Mouse (Mus musculus) thymus, adult 2 months (tissue): ENCODE results near the gene Gli3. TPM values are rescaled to one million over a fixed set of nuclear protein-coding genes. Genes with fewer than 3 reads are reported as not detected.

ENCODE experiments used
- DNase-seq: peaks from one replicate; pipeline ENCODE4 v3.0.0; 2021
- H3K27ac ChIP-seq: fragments of 200-500 bp; 2 replicates; pipeline ENCODE4 v1.5.1; 2012; ENCODE audit warnings: low read length, control low read depth; ENCODE audit not compliant: control insufficient read depth, insufficient read depth
- H3K27me3 ChIP-seq: fragments of 200-500 bp; 2 replicates; pipeline ENCODE4 v1.6.1; 2012; ENCODE audit warnings: mild to moderate bottlenecking, low read length, moderate library complexity, mixed read lengths; ENCODE audit not compliant: control insufficient read depth, insufficient read depth
- H3K36me3 ChIP-seq: fragments of 200-500 bp; 2 replicates; pipeline ENCODE4 v1.6.1; 2012; ENCODE audit warnings: mild to moderate bottlenecking, low read length, moderate library complexity; ENCODE audit not compliant: control insufficient read depth, insufficient read depth
- H3K4me1 ChIP-seq: fragments of 200-500 bp; replicated peaks from 2 replicates; pipeline ENCODE4 v1.6.1; 2012; ENCODE audit warnings: low read length; ENCODE audit not compliant: control insufficient read depth, insufficient read depth
- H3K4me3 ChIP-seq: fragments of 200-500 bp; 2 replicates; pipeline ENCODE4 v1.5.1; 2012; ENCODE audit warnings: mild to moderate bottlenecking, low read length, control low read depth, moderate library complexity; ENCODE audit not compliant: control insufficient read depth, insufficient read depth
- CTCF ChIP-seq: fragments of 200-500 bp; IDR thresholded peaks from 2 replicates; pipeline ENCODE4 v1.5.1; 2012; ENCODE audit warnings: mild to moderate bottlenecking, control low read depth, low read length, moderate library complexity, borderline replicate concordance; ENCODE audit not compliant: control insufficient read depth, poor library complexity, insufficient read depth; ENCODE audit errors: extremely low read depth
- POLR2A ChIP-seq: fragments of 200-500 bp; IDR thresholded peaks from 2 replicates; pipeline ENCODE4 v1.6.1; 2012; ENCODE audit warnings: mild to moderate bottlenecking, low read length, control low read depth, moderate library complexity; ENCODE audit not compliant: control insufficient read depth, poor library complexity, insufficient read depth; ENCODE audit errors: extremely low read depth
- WGBS: fragments of 180-500 bp; shearing (Covaris S2); methylation state at CpG from one replicate; pipeline ENCODE4 v1.1.7; 2018; 5-methylcytosine and 5-hydroxymethylcytosine counted together
- polyA plus RNA-seq: library from polyadenylated mRNA; depleted of rRNA; stranded (reverse); fragments of >200 nt; gene quantifications from 2 replicates; pipeline ENCODE4 v1.2.3, GENCODE M21; 2012

Gene Gli3
- polyA plus RNA-seq, 1 experiment: 2.3 TPM

GRCm38 (mm10) chr13:15556646-15557098 is 93.6 kb downstream of the Gli3 start:
- Histone ChIP-seq H3K4me3 (no peak overlapping the region), H3K27me3 (no peaks in the 10 kb centered on the region), H3K36me3 (no peaks in the 10 kb centered on the region), H3K4me1 (no peaks in the 10 kb centered on the region), H3K27ac (no peak overlapping the region)
- no peak for DNase-seq
- TF ChIP-seq POLR2A (no peak), CTCF (no peak)
- 46% methylated on average over 2 of the region's 2 CpGs for WGBS

- no peak for TF ChIP-seq POLR2A
- no peak for TF ChIP-seq CTCF
- H3K27me3 ChIP-seq: no peaks in the 10 kb centered on the region
- H3K36me3 ChIP-seq: no peaks in the 10 kb centered on the region
- H3K4me1 ChIP-seq: no peaks in the 10 kb centered on the region
- no peak for DNase-seq
- H3K27ac ChIP-seq: no peak overlapping the region
- WGBS: 67% methylated on average over 3 of the region's 3 CpGs
- H3K4me3 ChIP-seq: no peak overlapping the region
Measured at GRCm38 (mm10) chr13:15561441-15561840, 98.4 kb downstream of the Gli3 start.

GRCm38 (mm10) chr13:15570908-15571568 is 108.0 kb downstream of the Gli3 start:
- no peaks in the 10 kb centered on the region for H3K27me3 ChIP-seq
- H3K4me3 ChIP-seq: no peak overlapping the region
- TF ChIP-seq POLR2A: no peak
- no peak for TF ChIP-seq CTCF
- no peaks in the 10 kb centered on the region for H3K4me1 ChIP-seq
- WGBS: 75% methylated on average over 15 of the region's 15 CpGs
- no peaks in the 10 kb centered on the region for H3K36me3 ChIP-seq
- H3K27ac ChIP-seq: no peak overlapping the region
- DNase-seq: no peak

GRCm38 (mm10) chr13:15577133-15577917 is 114.3 kb downstream of the Gli3 start:
- 88% methylated on average over 8 of the region's 8 CpGs for WGBS
- no peak for DNase-seq
- H3K36me3 ChIP-seq: no peaks in the 10 kb centered on the region
- no peak overlapping the region for H3K4me3 ChIP-seq
- TF ChIP-seq CTCF (no peak), POLR2A (no peak)
- H3K27ac ChIP-seq: no peak overlapping the region
- H3K27me3 ChIP-seq: no peaks in the 10 kb centered on the region
- no peaks in the 10 kb centered on the region for H3K4me1 ChIP-seq

GRCm38 (mm10) chr13:15580458-15580857 is 117.4 kb downstream of the Gli3 start:
- WGBS: 94% methylated on average over 5 of the region's 5 CpGs
- Histone ChIP-seq H3K36me3 (no peaks in the 10 kb centered on the region), H3K4me3 (no peak overlapping the region), H3K27ac (no peak overlapping the region), H3K27me3 (no peaks in the 10 kb centered on the region), H3K4me1 (no peaks in the 10 kb centered on the region)
- DNase-seq: no peak
- TF ChIP-seq CTCF (no peak), POLR2A (no peak)

GRCm38 (mm10) chr13:15585941-15586340 is 122.9 kb downstream of the Gli3 start:
- Histone ChIP-seq H3K4me3 (no peak overlapping the region), H3K27me3 (no peaks in the 10 kb centered on the region), H3K27ac (no peak overlapping the region), H3K4me1 (no peaks in the 10 kb centered on the region), H3K36me3 (no peaks in the 10 kb centered on the region)
- 92% methylated on average over 2 of the region's 2 CpGs for WGBS
- no peak for DNase-seq
- TF ChIP-seq POLR2A (no peak), CTCF (no peak)
